Mouse (Mus musculus): ENCODE data around the gene 2410137M14Rik.
A peak's percentile ranks its signal among the peaks of the same experiment; 100 is the strongest.
"Not testable (repeated sequence)": the region's sequence is repeated elsewhere in the genome, so short reads cannot be mapped to it uniquely, and the experiment has no call there.

2410137M14Rik gene

DNA sequence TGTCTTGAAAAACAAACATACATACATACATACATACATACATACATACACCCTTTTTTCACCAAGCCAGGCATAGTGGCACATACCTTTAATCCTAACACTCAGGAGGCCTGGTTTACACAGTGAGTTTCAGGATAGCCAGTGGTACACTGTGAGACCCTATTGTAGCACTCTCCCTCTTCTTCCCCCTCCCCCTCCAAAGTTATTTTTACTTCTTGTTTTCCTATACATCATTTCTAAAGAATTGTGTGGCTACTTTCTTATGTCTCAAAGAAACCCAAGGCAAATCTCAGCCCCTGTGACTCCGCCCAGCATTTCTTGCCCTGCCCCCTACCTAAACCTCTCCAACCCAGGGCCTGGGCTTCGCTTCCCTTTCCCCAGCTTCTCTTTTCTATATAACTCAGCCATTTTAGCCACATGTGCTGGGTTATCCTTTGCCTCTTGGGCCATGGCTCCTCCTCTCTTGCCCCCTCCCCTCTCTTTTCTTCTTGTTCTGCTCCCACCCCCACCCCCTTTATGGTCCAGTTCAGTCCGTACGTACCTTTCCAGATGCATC is 12.8 kb upstream of the 2410137M14Rik start:
- no peak for DNase-seq (ENCODE audit: low spot score)

DNA sequence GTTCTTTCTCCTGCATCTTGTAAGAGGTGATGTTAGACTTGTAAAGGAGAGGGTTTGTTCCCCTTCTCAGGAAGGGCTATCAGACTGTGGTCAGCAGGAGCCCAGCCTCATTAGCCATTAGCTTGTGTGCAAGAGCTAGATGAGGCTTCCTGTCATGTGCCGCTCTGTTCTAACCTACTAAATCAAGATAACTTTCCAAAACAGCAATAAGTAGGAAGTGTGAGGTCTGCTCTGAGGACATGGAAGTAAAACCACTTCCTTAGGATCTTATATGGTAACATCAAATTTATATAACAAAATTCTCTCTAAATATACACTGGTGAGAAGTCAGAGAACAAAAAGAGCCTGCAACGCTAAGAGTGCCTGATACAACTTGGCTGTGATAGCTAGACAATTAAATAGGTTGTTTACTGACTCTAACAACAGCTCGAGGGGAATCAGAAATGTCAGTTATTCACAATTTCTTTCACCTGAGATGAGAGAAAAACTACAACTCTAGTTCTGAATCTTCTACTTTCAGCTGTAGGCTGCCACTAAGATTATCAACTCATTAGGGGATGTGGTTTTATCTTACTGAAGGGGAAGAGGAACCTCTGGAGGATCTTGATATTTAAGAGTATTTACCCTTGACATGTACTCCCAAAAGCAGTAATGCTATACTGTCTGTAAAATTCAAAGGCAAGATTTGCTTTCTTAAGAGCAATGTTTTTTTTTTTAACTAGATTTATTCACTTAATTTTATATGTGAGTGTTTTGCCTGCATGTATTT is 11.5 kb upstream of the 2410137M14Rik start:
- DNase-seq (ENCODE audit: low spot score) = no peak

DNA sequence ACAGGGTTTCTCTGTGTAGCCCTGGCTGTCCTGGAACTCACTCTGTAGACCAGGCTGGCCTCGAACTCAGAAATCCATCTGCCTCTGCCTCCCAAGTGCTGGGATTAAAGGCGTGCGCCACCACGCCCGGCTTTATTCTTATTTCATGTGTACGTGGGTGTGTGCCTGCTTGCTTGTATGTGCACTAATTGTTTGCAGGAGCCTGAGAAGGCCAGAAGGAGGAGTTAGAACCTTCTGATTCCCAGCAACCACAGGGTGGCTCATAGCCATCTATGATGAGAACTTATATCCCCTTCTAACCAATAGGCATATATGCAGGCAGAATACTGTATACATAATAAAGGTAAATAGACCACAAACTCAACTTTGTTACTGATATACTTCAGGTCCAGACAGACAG is 9.6 kb upstream of the 2410137M14Rik start:
- not testable (repeated sequence) for DNase-seq (ENCODE audit: low spot score)

DNA sequence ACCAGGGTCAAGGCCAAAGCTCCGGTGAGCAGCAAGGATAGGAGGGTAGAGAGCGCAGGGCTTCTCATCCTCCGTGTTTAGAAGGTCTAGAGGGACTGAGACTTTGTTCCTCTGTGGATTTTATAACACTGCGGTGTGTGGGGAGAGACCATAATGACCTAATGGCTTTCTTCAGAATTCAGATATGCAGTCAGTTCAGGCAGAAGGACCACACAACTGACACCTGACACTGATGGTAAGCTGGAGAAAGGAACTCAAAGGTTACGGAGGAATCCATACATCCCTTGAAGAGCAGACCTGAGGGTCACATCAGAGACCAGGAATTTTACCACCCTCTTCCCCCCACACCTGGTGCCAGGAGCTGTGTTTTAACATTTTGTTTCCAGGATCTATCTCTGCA is 8.4 kb upstream of the 2410137M14Rik start, which contains the start of gene H2-M5:
Gene H2-M5, minus strand, starts transcription at position 101 of the 400 bp plus-strand sequence.
- DNase-seq (ENCODE audit: low spot score) = no peak

- DNase-seq (ENCODE audit: low spot score) = no peak
Measured at GRCm38 (mm10) chr17:36988475-36988874, 7.4 kb upstream of the 2410137M14Rik start.

DNA sequence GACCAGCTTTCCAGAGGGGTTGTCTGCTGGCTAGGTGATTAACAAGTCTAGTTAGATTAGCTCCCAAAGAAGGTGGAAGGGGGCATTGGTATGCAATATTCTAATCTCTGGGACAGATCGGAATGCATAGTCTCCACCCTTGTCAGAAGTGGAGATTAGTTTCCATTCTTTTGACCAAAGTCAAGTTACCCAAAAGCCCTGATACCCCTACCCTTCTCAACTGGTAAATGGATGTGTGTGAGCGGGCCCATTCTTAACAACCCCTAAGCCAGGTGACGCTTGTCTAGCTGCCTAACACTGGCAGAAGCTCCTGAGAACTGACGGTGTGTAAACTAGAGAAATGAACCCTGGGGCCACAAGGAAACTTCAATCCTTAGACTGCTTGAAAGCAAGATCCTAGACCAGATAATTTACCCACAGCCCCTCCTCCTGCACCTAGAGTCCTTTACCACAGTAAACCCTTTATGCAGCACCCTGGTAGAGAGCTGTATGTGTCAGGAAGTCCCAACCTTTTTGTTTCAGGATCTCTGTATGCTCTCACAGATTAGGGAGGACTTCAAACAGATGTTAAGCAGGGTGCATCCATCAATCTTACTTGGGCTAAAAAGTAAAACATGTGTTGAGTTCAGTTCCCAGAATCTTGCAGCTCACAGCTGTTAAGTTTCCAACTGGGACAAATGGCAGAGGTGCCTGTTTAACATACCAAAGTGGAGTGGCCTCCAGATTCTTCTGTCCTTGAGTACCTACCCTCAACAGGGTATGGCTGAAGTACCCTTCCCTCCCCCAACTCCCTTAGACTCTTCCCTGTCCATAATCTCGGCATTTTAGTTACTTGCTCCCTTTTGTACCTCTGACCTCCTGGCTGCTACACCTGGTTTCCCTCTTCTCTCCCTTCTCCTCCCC is 1.5 kb upstream of the 2410137M14Rik start:
- DNase-seq (ENCODE audit: low spot score) = peak; percentile 7

GRCm38 (mm10) chr17:36981845-36982244 is 808 bp upstream of the 2410137M14Rik start:
- peak; percentile 37 for DNase-seq (ENCODE audit: low spot score)

- no peak for DNase-seq (ENCODE audit: low spot score)
Measured at GRCm38 (mm10) chr17:36973271-36973787, 7.7 kb downstream of the 2410137M14Rik start.

GRCm38 (mm10) chr17:36972791-36973190 is 8.2 kb downstream of the 2410137M14Rik start:
- no peak for DNase-seq (ENCODE audit: low spot score)

- no peak for DNase-seq (ENCODE audit: low spot score)
Measured at GRCm38 (mm10) chr17:36971172-36971850, 9.7 kb downstream of the 2410137M14Rik start.

- no peak for DNase-seq (ENCODE audit: low spot score)
Measured at GRCm38 (mm10) chr17:36970316-36970890, 10.6 kb downstream of the 2410137M14Rik start.

- DNase-seq (ENCODE audit: low spot score) = no peak
Measured at GRCm38 (mm10) chr17:36966875-36967274, 14.2 kb downstream of the 2410137M14Rik start.

- DNase-seq (ENCODE audit: low spot score) = no peak
Measured at GRCm38 (mm10) chr17:36961125-36961524, 19.9 kb downstream of the 2410137M14Rik start.

DNA sequence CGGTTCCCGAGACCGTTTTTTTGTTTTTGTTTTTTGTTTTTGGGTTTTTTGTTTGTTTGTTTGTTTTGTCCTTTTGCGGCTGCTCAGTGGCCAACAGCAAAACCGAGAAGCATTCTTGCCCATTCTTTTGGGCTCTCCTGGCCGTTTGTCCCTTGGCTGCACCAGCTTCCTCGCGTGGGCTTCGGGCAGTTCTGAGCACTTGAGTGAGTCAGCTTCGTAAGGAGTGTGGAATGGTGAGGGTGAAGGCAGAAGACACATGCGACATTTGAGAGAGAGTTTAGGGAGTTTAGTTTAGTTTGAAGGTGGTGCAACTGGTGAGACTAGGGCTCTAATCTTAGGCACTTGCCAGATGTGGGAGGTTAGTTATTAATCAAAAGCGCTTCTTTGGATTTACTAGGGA is 22.2 kb downstream of the 2410137M14Rik start:
- no peak for DNase-seq (ENCODE audit: low spot score)

DNA sequence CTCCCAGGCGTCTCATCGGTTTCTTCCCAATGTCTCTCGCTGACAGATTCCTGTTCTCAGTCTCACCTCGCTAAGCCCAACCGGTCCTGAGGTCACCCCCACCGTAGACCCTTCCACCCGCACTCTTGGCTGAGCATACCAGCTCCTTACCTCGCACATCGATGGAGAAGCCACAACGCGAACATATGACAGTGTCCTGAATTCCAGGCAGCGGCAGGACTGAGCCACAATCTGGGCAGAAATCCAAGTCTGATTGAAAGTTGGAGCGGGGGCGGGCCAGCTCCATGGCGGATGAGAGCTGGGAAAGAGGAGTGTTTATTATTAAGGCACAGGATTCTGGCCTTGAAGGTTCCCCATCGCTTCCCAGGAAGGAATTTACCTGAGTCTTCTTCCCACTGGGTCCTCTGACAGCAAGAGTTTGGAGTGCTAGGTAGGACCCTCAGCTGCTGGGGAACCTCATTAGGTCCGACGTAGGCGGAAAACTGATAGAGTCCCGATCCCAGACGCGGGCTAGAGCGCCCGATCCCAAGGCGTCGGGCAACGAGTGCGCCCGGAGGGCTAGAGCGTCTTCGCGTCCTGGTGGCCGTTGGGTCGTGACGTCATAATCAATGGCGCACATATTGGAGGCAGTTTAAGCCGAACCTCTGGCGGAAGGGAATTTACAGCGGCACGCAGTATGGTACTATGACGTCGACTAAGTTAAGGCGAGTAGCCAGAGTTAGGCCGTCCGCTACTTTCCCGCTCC is 22.9 kb downstream of the 2410137M14Rik start, which contains the start of the genes Znrd1 and Znrd1as:
Gene Znrd1, minus strand, starts transcription at position 561 of the 745 bp plus-strand sequence.
Gene Znrd1as, plus strand, starts transcription at position 594 of the 745 bp plus-strand sequence.
- peak; percentile 99 for DNase-seq (ENCODE audit: low spot score)

DNA sequence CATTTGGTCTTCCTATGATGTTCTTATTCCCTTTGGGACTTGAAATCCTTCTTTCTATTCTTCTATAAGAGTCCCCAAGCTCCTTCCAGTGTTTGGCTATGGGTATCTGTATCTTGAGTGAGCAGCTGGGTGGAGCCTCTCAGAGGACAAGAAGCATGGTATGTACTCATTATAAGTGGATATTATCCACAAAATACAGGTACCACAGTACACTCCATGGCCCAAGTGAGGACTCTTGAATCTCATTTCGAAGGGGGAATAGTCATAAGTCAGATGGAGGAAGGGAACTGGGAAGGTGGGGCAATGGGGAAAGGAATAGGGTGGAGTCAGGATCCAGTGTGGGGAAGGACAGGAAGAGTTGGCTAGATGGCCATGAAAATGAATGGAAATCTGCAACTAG is 28.0 kb downstream of the 2410137M14Rik start:
- no peak for DNase-seq (ENCODE audit: low spot score)

- DNase-seq (ENCODE audit: low spot score) = no peak
Measured at GRCm38 (mm10) chr17:36952631-36953030, 28.4 kb downstream of the 2410137M14Rik start.

DNA sequence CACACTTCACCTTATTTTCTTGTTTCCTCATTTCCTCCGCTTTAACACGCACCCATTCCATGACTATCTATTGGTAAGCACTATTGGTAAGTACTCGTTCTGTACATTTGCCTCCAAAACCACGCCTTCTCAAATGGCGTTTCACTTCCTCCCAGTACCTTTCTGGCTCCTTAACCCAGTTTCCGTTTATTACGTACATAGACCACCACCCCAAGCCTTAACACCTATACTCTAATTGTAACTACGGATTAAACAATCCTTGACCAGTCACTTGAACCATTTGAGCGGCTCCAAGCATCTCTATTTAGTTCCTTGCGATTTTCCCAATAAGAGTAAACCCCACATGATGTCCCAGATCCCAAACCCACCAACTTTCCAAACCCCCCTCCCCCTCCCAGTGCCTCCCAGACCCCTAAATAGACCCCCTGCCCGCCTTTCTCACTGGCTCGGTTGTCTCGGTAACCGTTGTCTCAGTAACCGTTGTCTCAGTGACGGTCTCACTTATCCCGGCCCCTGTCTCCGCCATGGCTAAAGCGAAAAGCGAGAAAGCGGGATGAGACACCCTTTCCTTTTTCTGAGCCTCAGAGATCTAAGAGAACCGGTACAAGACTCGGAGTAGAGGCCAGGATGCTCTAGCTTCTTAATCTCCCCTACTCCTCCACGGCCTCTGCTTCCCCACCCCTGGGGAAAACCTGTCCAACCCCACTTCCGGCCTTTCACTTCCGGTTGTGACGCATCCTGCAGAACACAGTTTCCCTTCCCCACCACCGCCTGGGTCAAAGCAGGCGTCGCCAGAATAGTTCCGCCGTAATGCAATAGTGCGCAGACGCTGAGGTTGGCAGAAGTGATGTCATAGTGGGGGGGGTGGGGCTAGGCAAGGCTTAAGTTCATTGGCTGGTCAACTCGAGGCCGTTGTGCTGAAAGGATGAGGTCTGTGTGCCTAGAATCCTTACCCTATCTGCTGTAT is 29.8 kb downstream of the 2410137M14Rik start, which contains the start of gene Ppp1r11:
Gene Ppp1r11, minus strand, starts transcription at position 761 of the 967 bp plus-strand sequence.
- peak; percentile 97 for DNase-seq (ENCODE audit: low spot score)

GRCm38 (mm10) chr17:36949265-36949664 is 31.8 kb downstream of the 2410137M14Rik start:
- no peak for DNase-seq (ENCODE audit: low spot score)

Measured in embryo, embryonic 10 days (tissue).